Mouse (Mus musculus) left cerebral cortex, postnatal 10 days (tissue): Measurements from ENCODE around the gene A130010J15Rik. TPM values are rescaled to one million over a fixed set of nuclear protein-coding genes. Genes with fewer than 3 reads are reported as not detected.

Experiments
- total RNA-seq, 2 experiments: library from RNA; stranded (reverse); gene quantifications; 2 replicates each; pipeline ENCODE4 v1.2.3; 2021

A130010J15Rik gene
- total RNA-seq, 2 experiments from 2014 or later: 4.6 to 5.4 TPM

Other genes starting within 250 kb of the A130010J15Rik start
- 10 to 100 TPM; 23.4 to 24.2 TPM for gene Syt14, start 132.3 kb upstream of the A130010J15Rik start, total RNA-seq
- gene Diexf, start 37.8 kb upstream of the A130010J15Rik start, total RNA-seq: 10 to 100 TPM; 15.0 to 17.8 TPM
- 1 to 10 TPM; 1.8 to 2.8 TPM for gene Irf6, start 14.9 kb upstream of the A130010J15Rik start, total RNA-seq
- gene Traf3ip3, start 33.7 kb downstream of the A130010J15Rik start, total RNA-seq: 1 to 10 TPM; 1.8 to 3.0 TPM
- gene Lamb3, start 39.7 kb downstream of the A130010J15Rik start, total RNA-seq: 1 to 10 TPM; 1.4 to 2.1 TPM
- 10 to 100 TPM; 15.6 to 16.5 TPM for gene Hsd11b1, start 96.0 kb downstream of the A130010J15Rik start, total RNA-seq
- 1 to 10 TPM; 4.7 to 6.2 TPM for gene G0s2, start 105.2 kb downstream of the A130010J15Rik start, total RNA-seq
- gene Camk1g, start 202.3 kb downstream of the A130010J15Rik start, total RNA-seq: 10 to 100 TPM; 38.9 TPM